Mouse (Mus musculus): ENCODE data around the gene Rassf8.

Rassf8 gene

DNA sequence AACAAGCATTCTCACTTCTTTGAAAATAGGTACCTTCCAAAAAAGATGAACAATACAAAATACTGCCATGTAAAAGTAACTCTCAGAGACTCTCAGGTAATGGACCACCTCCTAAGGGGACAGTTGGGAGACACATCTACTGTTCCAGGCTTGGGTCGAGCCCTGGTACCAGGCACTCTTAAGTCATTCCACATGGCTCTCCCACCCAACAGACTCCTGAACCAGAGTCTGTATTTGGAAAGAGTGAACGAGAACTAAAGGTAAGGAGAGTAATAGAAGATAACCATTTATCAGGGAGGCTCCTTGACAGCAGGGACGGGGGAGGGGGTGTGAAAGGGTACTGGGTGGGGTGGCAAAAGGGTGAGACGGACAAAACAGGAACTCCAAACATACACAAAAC, 115.8 kb downstream of the Rassf8 start:
- no peak for DNase-seq (ENCODE audit: low read depth)

DNA sequence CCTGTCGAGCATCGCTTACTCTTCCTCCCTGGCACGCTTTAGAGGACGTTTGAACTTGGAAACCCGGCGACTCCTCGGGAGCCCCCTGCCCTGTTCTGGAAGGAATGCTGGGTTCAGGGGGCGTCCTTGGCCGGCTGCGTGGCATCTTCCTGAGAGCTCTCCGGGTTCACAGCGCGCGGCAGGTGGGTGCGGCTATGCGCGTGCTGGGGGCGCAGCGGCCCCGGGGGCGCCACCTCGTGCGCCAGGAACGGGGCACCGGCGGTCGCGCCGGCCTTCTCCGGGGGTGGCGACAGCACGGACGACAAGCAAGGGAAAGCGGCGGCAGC, 116.2 kb downstream of the Rassf8 start:
- no peak for DNase-seq (ENCODE audit: low read depth)

DNA sequence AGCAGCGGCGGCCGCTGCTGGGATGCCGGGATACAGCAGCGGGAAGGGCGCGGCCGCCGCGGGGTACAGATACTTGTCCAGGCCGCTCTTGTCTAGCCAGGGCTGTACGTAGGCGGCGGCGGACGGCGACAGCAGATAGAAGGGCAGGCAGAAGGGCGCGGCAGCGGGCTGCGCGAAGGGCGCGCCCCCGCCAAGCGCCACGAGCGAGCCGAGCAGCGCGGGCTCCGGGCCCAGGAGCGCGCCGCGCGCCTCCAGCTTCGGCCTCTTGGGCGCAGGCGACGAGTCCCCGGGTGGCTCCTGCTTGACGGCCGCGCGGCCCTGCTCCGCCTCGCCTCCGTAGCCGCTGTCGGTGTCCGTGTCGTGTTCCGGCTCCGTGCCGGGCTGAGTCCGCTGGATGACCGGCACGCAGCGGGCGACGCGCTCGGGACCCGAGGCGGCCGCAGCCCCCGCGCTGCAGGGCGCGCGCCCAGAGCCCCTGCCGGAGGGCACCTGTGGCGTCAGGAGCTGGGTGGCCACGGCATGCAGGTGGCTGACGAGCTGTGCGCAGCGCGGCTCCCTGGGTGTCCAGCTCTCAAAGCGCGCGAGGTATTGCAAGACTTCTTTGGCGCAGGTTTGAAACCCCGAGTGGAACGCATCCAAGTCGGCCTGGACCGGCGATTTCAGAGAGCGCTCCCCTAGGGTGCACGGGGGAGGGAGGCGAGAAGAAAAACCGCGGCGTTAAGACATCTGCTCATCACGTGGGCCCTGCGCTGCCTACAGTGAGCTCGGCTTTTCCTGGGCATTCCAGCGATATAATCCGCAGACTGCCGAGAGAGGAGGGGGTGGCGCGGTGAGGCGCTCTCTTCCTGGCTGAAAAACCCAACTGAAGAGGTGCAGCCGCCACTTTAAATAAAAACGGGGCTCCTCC, 116.8 kb downstream of the Rassf8 start:
- no peak for DNase-seq (ENCODE audit: low read depth)

DNA sequence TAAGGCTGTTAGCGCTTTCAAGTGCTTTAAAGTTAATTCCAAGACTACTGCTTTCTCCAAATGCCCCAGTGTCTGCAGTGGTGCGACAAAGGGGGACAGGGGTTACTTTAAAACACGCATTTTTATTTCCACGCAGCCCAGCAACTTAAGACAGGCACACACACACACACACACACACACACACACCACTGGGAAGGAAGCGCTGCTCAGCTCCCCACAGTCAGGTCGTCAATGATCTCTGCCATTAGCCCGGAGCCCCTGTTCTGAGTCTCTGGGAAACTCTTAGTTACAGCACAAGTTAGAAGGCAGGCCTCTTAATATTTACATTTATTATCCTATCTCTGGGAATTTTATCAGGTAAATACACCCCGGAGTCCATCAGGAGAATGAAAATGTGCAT, 117.6 kb downstream of the Rassf8 start:
- DNase-seq (ENCODE audit: low read depth) = no peak

DNA sequence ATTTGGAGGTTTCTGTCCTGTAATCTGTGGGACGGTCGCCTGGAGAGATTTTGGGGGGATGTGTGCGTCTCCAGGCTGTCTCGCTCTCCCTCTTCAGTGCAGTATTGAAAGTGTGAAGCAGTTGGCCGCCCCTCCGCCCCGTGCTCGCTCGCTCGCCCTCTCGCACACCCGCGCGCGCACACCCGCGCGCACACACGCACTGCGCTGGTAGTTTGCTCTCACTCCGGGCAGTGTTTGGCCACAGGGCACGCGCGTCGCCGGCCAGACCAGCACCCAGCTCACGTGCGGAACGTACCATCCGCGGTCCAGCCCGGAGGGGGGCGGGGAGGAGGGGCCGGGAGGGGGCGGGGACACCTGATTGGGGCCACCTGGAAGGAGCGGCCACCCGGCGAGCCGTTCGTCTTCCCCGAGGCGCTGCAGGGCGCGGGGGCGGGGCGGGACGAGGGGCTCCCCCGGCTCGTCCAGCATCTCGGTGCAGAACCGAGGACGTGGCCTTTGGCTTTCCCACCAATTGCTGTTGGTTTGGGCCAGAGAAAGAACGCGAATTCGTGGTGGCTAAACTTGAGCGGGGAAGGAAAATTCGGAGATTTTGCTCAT, 118.8 kb downstream of the Rassf8 start, which contains the start of gene Bhlhe41:
Gene Bhlhe41 (minus strand): TSS at position 270 of the 597 bp plus-strand sequence.
- peak; percentile 76 for DNase-seq (ENCODE audit: low read depth)

DNA sequence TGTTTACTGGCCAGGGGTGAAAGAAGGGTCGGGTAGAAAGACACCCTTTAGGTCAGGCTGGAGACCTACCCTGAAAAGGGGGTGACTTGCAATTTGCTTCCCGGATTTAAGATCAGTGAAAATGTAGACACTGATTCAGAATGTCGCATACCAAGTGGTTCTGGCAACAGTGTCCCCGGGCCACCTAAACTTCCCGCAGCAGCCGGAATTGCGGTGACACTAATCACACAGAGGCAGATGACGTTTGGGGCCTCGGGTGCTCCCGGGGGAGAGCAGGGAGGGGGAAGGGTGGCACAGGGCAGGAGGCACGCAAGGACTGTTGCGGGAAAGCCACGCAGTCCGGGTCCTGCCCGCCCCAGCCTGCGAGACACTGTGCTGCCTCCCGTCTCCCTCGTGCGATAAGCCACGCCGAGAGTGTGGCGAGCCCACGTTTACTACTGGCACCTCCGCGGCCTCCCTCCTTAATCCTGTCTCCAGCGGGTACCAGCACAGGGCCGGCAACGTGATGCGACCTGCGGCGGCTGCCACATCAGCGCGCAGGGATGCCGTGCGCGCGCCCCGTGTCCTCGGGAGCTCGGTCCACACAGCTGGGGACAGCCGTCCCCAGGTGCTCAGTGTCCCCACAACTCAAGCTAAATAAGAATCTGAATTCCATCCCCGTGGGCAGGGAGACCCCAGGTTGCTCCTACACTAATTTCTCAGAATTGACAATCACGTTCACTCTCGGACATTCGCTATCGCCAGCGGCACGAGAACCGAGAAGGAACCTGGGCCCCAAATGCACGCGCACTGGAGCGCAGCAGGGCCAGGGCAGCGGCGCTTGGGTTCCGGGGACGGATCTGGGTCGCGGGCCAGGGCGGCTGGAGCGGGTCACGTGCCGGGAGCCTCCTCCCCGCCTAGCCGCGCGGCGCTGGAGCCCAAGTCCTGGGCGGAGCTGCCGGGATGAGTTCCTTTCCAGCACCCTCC, 119.6 kb downstream of the Rassf8 start:
- DNase-seq (ENCODE audit: low read depth) = peak; percentile 81

DNA sequence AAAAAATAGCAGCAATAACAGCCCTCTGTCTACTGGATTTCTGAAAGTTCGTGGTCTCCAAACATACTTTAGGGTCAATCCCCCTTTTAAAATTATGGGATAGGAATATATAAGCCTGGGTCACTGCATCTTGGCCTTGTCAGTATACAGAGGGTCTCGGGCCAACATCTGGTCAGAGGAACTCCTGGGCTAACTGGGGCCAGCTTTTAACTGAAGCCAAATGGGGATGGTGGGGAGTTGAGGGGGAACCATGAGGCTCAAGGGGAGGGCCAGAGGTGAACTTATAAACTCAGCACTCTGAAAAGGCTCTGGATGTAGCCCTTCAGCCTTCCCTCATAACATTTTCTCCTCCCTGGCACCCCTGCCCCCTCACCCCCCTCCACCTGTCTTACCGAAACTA, 120.6 kb downstream of the Rassf8 start:
- DNase-seq (ENCODE audit: low read depth) = no peak
